Comparison of ENCODE assay signal across 10 mouse cellular contexts in genomic region chr11:119515823-119516676, GRCm38 (mm10). TPM values are rescaled to one million over a fixed set of nuclear protein-coding genes. Genes with fewer than 3 reads are reported as not detected.
DNase-seq lines count a peak whose midpoint lies in the region; ATAC-seq and TF ChIP-seq lines count a peak whose summit lies in the region.
"Had no signal": no experiment of that assay in that cellular context is flagged by ENCODE, and none has a peak within 500 bp of the region (broad histone marks: within the 10 kb centered on the region; RNA-seq: fewer than 3 reads in every experiment).

No protein-coding gene starts in this region.

- peak overlapping the region; percentile 88 for H3K27ac ChIP-seq in forebrain, embryonic 15.5 days (replicated peaks)
- peak overlapping the region; percentile 60 for H3K27ac ChIP-seq in neural tube, embryonic 15.5 days (replicated peaks)
- H3K27ac ChIP-seq in liver, postnatal 0 days (ENCODE audit: low read depth) = no peak overlapping the region
- H3K27ac ChIP-seq in intestine, embryonic 15.5 days = no peak overlapping the region
- H3K27ac ChIP-seq: heart, embryonic 15.5 days; limb, embryonic 12.5 days had no signal

- H3K4me1 ChIP-seq in forebrain, embryonic 15.5 days = peaks cover 51% of the 10 kb centered on the region
- peaks cover 27% of the 10 kb centered on the region for H3K4me1 ChIP-seq in neural tube, embryonic 15.5 days
- peaks cover 2% of the 10 kb centered on the region; the same call in 1 of the 2 replicates for H3K4me1 ChIP-seq in liver, postnatal 0 days (ENCODE audit: insufficient read depth)
- H3K4me1 ChIP-seq in intestine, embryonic 15.5 days (replicated peaks) = peaks cover 9% of the 10 kb centered on the region; the same call in 1 of the 2 replicates

- TF ChIP-seq EP300 in liver, postnatal 0 days (IDR thresholded peaks at IDR 0.05; ENCODE audit: low read depth) = no peak

- peak; percentile 72 to 74 for DNase-seq in cerebellum, postnatal 10 days
- DNase-seq in layer of hippocampus, postnatal 10 days (ENCODE audit: low spot score in 2 of 2) = peak; percentile 49 to 64
- DNase-seq in liver, postnatal 0 days = no peak
- DNase-seq in kidney, postnatal 10 days = no peak

- H3K36me3 ChIP-seq in forebrain, embryonic 15.5 days = no peaks in the 10 kb centered on the region
- no peaks in the 10 kb centered on the region for H3K36me3 ChIP-seq in neural tube, embryonic 15.5 days
- H3K36me3 ChIP-seq in liver, postnatal 0 days (replicated peaks; ENCODE audit: insufficient read depth, low read length) = no peaks in the 10 kb centered on the region
- no peaks in the 10 kb centered on the region for H3K36me3 ChIP-seq in intestine, embryonic 15.5 days
- H3K36me3 ChIP-seq: heart, embryonic 15.5 days; limb, embryonic 12.5 days had no signal

- no peaks in the 10 kb centered on the region for H3K27me3 ChIP-seq in forebrain, embryonic 15.5 days
- no peaks in the 10 kb centered on the region for H3K27me3 ChIP-seq in neural tube, embryonic 15.5 days (replicated peaks)
- H3K27me3 ChIP-seq in liver, postnatal 0 days (ENCODE audit: insufficient read depth, low read length) = peaks cover 21% of the 10 kb centered on the region
- peaks cover 30% of the 10 kb centered on the region for H3K27me3 ChIP-seq in intestine, embryonic 15.5 days (replicated peaks)

- H3K4me3 ChIP-seq in forebrain, embryonic 15.5 days = no peak overlapping the region
- no peak overlapping the region for H3K4me3 ChIP-seq in neural tube, embryonic 15.5 days (replicated peaks)
- no peak overlapping the region for H3K4me3 ChIP-seq in liver, postnatal 0 days (ENCODE audit: low read depth, low read length)
- no peak overlapping the region for H3K4me3 ChIP-seq in intestine, embryonic 15.5 days (replicated peaks)

- H3K9ac ChIP-seq in forebrain, embryonic 15.5 days (replicated peaks) = peak overlapping the region; percentile 20; the same call in 1 of the 2 replicates
- H3K9ac ChIP-seq in neural tube, embryonic 15.5 days (replicated peaks) = no peak overlapping the region
- H3K9ac ChIP-seq in liver, postnatal 0 days (replicated peaks) = no peak overlapping the region
- H3K9ac ChIP-seq in intestine, embryonic 15.5 days = no peak overlapping the region
- H3K9ac ChIP-seq: heart, embryonic 15.5 days had no signal

- ATAC-seq in cerebellum, adult (ENCODE audit: insufficient number of reproducible peaks, low FRiP score, low TSS enrichment) = no peak
- 0 out of 2 replicates have a peak, but pooled peaks have one; percentile 6 for ATAC-seq in forebrain, embryonic 15.5 days (replicated peaks)
- ATAC-seq in neural tube, embryonic 15.5 days (ENCODE audit: low FRiP score) = no peak
- no peak for ATAC-seq in liver, postnatal 0 days
- no peak for ATAC-seq in intestine, embryonic 15.5 days

- H3K4me2 ChIP-seq in forebrain, embryonic 15.5 days (replicated peaks) = no peak overlapping the region
- no peak overlapping the region for H3K4me2 ChIP-seq in neural tube, embryonic 15.5 days
- no peak overlapping the region for H3K4me2 ChIP-seq in liver, postnatal 0 days (ENCODE audit: low read depth, low read length)
- H3K4me2 ChIP-seq in intestine, embryonic 15.5 days (replicated peaks) = no peak overlapping the region

- WGBS in forebrain, embryonic 15.5 days = 60% methylated on average over 16 of the region's 16 CpGs
- 57% methylated on average over 16 of the region's 16 CpGs for WGBS in neural tube, embryonic 15.5 days
- WGBS in liver, postnatal 0 days (ENCODE audit: insufficient replicate concordance) = 71% methylated on average over 16 of the region's 16 CpGs
- 76% methylated on average over 16 of the region's 16 CpGs for WGBS in intestine, embryonic 15.5 days

- TF ChIP-seq CTCF in liver, postnatal 0 days (IDR thresholded peaks at IDR 0.05; ENCODE audit: low read depth) = no peak

- no peaks in the 10 kb centered on the region for H3K9me3 ChIP-seq in forebrain, embryonic 15.5 days
- H3K9me3 ChIP-seq in neural tube, embryonic 15.5 days (replicated peaks) = no peaks in the 10 kb centered on the region
- H3K9me3 ChIP-seq in liver, postnatal 0 days (ENCODE audit: low read length) = no peaks in the 10 kb centered on the region
- no peaks in the 10 kb centered on the region for H3K9me3 ChIP-seq in intestine, embryonic 15.5 days
- H3K9me3 ChIP-seq: heart, embryonic 15.5 days; limb, embryonic 12.5 days had no signal

RNA-seq across cellular contexts. Expression of gene Endov, which starts 24.9 kb away (rescaled TPM):
- 17.3 and 18.5 TPM in 2 replicates for polyA plus RNA-seq in forebrain, embryonic 15.5 days (2015; fragmentation: Nextera tagmentation; extraction: Ambion mirVana)
- total RNA-seq in layer of hippocampus, postnatal 10 days (2021) = 10 to 100 TPM; 24.8 to 29.6 TPM
- 15.1 and 15.8 TPM in 2 replicates for polyA plus RNA-seq in neural tube, embryonic 15.5 days (2015; fragmentation: Nextera tagmentation; extraction: Ambion mirVana)
- polyA plus RNA-seq in liver, postnatal 0 days (2015; fragmentation: Nextera tagmentation; extraction: Ambion mirVana) = 5.2 and 6.4 TPM in 2 replicates
- 15.5 and 15.6 TPM in 2 replicates for polyA plus RNA-seq in intestine, embryonic 15.5 days (2015; fragmentation: Nextera tagmentation; extraction: Ambion mirVana)

RNA-seq across cellular contexts. Expression of gene Nptx1, which starts 31.5 kb away (rescaled TPM):
- 9.0 and 10.2 TPM in 2 replicates for polyA plus RNA-seq in forebrain, embryonic 15.5 days (2015; fragmentation: Nextera tagmentation; extraction: Ambion mirVana)
- total RNA-seq in layer of hippocampus, postnatal 10 days (2021) = 100 to 1,000 TPM; 146 to 173 TPM
- polyA plus RNA-seq in neural tube, embryonic 15.5 days (2015; fragmentation: Nextera tagmentation; extraction: Ambion mirVana) = 26.0 and 28.3 TPM in 2 replicates
- polyA plus RNA-seq in liver, postnatal 0 days (2015; fragmentation: Nextera tagmentation; extraction: Ambion mirVana) = 0.04 TPM in 1 of 2 replicates, not detected in the other
- 0.90 and 1.1 TPM in 2 replicates for polyA plus RNA-seq in intestine, embryonic 15.5 days (2015; fragmentation: Nextera tagmentation; extraction: Ambion mirVana)

Comparison
In these comparisons a context has a peak if more than half of its experiments do, and no peak if none do; other contexts are left out.
1. DNase-seq: peak in cerebellum, postnatal 10 days (2 of 2) and layer of hippocampus, postnatal 10 days (2 of 2); none in liver, postnatal 0 days (single experiment) and kidney, postnatal 10 days (single experiment).
2. H3K27ac ChIP-seq: peak in forebrain, embryonic 15.5 days (single experiment) and neural tube, embryonic 15.5 days (single experiment); none in liver, postnatal 0 days (single experiment) and intestine, embryonic 15.5 days (single experiment).